Mouse (Mus musculus): ENCODE results near the gene Atp2c2.

Gene Atp2c2

DNA sequence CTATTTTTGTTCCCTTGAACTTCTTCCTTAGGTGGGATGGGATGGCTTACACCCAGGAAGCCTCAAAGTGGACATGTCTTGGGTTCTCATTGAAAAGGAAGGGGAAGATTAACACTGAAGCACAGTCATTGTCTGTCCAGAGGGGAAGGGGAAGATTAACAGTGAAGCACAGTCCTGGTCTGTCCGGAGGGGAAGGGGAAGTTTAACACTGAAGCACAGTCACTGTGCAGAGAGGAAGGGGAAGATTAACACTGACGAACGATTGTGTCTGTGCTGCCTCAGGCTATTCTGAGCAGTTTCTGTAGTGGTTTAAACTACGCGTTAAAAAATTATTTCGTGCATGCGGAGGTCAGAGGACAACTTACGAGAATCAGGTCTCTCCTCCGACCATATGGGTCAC is 7.3 kb downstream of the Atp2c2 start:
- no peak for DNase-seq

DNA sequence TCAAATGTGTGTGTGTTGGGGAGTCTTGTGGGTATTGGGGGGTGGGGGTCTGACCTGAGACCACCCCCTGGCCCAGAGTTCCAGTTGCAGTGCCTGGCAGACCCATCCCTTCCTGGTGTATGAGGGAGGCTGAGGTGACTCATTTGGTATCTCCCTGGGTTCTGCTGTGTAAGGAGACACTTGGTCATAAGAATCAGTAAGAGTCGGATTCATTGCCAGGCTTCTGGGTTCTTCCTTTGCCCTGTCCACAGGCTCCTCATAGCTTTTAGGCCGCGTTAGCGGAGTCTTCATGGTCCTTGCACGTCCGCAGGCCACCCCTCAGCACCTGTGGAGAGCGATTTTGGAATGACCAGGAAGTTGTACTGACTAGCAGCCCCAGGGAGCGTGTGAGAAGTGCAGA is 8.7 kb downstream of the Atp2c2 start:
- no peak for DNase-seq

DNA sequence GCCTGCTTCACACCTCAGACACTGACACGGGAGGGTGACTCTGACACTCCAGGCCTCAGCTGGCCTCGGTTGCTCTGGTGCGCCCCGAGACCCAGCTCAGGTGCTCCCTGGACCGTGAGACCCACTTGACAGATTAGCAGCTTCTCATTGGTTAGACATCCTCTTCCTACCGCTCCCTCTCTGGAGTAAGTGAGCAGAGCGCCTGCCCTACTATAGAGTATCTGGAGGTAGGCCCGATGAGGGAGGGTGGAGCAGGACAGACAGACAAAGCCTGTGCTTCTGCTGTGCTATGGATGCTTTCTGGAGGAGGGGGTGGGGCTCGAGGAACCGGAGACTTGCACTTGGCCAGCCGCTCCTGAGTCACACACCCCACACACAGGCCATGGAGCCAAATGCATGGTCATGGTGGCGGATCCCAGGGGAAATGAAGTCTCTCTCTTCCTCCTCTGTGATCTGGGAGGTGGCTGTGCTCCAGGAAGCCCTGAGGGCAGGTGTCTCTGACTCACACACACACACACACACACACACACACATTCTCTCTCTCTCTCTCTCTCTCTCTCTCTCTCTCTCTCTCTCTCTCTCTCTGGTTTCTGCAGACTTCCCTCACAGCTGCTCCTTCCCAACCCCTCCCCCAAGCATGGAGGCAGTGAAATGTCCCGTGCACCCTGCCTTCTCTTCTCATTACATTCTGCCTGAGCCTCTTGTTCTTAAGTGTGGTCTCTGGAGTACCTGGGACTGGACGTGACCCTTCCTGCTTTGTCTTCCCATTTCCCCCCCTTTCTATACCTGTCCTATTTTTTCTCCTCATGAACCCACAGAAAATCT is 9.3 kb downstream of the Atp2c2 start:
- no peak for DNase-seq

DNA sequence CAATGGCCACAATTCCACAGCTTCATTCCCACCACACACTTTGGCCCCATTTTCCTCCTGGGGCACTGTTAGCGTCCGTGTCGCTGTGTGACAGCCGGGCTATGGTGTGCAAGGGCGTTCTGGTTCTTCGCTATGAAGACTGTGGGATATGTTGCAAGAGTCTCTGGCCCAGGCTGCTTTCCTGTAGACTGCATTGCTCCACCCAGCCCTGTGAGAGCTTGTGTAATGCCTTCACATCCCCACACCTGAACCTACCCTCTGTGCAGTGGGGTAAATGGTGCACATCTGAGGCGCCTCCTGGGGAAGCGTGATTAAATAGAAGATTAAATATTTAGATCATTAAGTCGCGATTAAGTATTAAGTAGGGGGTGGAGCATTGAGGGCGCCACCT is 9.9 kb downstream of the Atp2c2 start:
- DNase-seq: no peak

DNA sequence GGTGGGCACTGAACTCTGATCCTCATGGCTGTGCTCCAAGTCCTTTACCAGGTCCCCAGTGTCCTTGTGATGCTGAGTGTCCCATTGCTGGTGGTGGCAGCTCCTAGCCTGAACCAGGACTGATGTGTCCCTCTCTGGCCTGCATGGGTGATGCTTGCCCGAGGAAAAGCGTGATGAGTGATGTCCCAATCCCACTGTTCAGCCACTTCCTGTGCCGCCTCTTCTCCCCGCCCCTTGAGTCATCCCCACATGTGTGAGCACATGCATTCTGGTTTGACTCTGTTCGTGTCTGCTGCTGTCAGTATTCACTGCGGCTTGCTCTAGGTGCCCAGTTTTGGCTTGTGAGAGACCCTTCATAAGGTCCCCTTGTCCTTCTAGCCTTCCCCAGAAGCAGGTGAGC is 12.4 kb downstream of the Atp2c2 start:
- no peak for DNase-seq

DNA sequence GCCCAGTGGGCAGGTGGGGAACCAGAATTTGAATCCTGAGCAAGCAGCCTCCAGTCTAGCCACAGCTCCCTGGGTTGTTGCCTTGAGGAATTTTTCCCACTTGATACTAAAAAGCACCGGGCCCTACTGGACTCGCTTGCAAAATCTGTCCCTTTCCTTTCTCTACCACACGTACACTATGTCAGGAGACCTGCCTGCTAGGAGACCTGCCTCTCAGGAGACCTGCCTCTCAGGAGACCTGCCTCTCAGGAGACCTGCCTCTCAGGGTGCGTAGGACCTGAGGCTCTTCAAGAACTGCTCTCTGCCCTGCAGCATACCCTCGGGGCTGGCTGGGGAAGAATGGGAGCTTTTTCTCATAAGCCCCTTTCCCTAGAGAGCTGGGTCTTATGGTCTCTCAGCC is 13.6 kb downstream of the Atp2c2 start:
- DNase-seq: no peak

DNA sequence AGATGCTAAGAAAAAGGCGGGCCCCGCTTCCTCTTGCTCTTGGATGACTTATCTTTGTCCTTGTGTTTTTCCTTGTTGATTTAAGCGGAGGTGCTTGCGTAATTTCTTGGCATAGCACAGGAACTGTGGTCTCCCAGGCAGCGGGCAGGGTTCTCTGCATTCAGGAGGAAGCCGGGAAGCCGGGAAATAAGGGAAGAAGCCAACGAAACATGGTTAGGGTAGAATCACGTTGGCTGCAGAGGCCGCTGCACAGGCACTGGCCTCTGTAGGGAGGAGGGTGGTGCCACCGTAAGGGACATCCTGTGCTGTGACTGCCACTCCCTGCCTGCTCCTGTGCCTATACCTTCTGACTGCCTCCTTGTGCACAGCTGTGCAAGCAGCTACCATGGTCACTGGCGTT is 15.4 kb downstream of the Atp2c2 start:
- no peak for DNase-seq

DNA sequence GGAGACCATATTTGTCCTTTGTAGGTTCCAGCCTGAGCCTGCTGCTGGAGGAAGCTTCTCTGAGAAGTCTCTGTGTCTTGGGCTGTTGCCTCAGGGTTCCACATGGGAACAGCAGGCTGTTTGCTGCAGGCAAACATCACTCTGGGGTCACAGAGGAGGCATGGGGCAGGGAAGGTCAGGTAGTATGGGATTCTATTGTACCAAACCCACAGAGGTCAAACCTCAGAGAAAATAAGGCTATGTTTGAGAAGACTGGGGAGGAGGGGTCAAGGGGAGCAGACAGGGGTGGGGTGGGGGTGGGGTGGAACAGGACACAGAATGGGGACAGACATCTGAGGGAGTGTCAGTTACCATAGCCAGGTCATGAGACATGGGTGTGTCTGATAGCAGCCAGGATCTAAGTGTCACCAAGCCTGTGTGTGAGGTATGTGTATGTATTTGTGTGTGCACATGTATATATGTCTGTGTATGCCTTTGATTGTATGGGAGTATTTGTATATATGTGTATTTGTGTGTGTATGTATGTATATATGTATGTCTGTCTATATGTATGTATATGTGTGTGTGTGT is 17.0 kb downstream of the Atp2c2 start:
- DNase-seq: no peak

DNA sequence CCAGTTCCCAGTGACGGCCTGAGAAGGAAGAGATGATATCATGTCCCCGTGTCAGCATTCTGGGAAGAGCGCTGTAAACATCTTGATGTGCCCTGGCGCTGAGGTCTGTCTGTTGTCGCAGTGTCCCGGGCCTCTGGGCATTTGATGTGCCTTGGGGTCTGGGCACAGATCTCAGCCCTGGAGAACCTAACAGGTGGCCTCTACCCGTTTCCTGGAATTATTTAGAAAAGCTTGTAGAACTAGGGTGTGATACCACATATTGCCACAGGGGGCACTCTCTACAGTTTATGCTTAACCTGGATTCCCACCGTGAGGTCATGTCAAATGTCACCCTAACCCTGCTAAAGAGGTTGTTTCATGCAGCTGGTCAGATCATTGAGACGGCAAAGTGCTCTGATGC is 18.0 kb downstream of the Atp2c2 start:
- no peak for DNase-seq

DNA sequence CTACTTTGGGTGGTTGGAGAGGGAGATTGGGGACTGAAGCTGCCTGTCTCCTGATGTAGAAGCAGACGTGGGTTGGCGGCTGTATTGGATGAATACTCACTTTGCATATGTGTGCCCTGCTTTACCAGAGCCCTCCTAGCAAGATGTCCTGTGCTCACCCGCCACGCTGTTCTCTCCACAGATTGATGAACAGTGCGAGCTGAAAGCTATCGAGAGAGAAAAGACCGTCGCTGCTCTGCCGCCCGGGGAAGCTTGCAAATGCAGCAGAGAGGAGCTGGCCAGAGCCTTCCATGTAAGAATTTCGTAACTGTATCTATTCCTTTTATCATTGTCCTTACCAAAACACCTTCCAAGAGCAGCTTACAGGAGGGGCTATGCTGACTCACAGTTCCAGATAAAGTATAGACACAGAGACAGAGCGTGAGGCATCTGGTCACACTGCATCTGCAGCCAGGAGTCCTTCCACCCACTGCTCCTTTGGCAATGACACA is 19.2 kb downstream of the Atp2c2 start:
- peak; percentile 64 for DNase-seq

DNA sequence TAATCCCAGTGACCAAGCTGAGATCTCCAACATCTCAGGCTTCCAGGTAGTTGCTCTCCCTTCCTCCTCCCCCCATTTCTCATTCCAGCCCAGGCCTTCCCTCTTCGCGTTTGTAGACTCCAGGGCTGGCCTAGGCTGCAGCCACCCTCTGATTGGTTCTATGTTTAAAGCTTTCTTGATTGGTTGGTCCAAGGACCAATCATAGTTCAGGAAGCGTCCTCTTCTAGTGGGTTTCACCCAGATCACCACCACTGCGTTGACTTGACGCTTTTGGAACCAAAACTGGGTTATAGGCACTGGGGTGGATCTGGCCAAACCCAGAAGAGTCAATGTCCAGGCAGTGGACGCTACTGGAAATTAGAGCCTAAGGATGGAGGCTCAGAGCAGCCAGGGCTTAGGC is 22.5 kb downstream of the Atp2c2 start:
- DNase-seq: no peak

DNA sequence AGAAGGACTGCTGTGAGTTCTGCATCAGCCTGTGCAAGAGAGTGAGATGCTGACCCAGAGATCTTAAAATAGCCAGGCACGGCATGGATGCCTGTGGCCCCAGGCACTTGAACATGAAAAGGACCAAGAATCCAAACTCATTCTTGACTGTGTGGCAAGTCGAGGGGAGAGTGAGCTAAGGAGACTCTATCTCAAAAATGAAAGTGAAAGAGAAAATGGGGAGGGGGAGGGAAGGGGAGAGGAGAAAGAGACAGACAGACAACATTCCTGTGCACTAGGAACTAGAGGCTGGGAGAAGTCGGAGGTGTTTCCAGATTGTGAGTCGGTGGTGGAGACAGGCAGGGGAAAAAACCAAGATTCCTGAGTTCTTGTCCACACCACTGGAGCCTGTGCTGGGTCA is 23.9 kb downstream of the Atp2c2 start:
- no peak for DNase-seq

DNA sequence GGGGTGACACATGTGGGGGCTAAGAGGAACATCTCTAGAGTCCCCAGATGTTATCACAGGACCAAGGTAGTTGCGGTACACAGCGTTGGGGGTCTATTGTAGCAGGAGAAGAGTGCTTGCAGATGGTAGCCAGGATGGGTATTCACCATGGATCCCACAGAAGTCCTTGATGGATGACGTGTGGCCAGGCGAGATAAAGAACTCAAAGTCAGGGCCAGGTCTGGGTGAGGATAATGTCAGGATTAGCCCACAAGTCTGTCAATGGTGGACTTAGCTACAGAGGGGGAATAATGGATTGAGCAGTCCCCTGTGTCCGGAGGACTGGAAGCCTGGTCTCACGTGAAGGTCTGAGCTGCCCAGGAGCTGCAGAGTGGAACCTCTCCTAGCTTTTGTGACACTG is 24.8 kb downstream of the Atp2c2 start:
- DNase-seq: no peak

DNA sequence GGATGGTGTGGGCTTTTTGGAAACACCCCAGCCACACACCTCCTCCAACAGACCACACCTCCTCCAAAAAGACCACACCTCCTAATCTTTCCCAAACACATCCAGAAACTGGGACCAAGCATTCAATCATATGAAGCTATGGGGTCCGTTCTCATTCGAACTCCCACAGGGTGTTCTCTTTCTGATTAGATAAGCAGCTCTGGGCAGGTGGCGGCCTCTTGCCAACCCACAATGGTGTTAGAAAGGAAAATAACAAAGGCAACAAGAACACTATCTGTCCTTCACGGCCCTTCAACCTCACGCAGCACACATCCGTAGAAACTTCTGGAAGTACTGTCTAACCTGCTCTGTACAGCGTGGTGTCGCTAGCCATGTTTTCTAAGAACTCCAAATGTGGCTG is 27.3 kb downstream of the Atp2c2 start:
- DNase-seq: no peak

DNA sequence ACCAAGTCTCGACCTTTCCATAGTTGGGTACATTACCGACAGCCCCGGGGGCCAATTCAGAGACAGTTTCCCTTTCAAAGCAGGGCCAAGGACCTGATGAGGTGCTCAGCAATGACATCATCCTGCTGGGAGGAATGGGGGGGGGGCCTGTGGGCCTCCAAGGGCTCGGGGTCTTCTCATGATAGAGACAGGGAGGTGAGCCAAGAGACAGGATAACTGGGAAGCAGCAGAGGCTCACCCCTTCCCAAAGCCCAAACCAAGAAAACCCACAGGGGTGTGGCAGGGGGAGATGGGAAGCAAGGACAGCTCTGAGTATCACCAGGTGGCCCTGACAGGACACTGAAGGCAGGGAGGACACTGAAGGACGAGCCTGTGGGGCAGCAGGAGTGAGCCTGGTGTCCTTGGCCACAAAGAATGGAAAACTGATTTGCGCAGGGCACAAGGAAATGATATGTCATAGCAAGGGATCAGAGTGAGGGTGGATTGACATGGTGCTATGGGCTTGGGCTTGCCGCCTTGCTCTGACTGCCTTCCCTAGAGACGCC is 28.6 kb downstream of the Atp2c2 start:
- no peak for DNase-seq

DNA sequence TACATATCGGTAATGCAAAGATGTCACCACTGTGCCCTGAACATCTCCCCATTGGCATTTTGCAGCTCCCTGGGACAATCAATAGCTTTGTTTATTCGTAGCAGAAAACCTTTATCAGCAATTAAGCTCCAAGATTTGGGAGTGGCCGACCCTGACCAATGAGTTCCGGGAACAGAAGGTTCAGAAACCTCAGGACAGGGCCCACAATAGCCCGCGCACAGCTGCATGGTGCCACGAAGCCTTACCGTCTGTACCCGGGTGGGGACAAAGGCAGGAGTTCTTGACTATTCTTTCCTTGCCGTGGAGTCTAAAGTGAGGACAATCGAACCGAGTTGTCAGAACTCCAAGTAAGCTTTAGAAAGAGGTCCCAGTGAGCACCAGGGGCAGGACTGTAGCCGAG is 32.3 kb downstream of the Atp2c2 start:
- DNase-seq: no peak

DNA sequence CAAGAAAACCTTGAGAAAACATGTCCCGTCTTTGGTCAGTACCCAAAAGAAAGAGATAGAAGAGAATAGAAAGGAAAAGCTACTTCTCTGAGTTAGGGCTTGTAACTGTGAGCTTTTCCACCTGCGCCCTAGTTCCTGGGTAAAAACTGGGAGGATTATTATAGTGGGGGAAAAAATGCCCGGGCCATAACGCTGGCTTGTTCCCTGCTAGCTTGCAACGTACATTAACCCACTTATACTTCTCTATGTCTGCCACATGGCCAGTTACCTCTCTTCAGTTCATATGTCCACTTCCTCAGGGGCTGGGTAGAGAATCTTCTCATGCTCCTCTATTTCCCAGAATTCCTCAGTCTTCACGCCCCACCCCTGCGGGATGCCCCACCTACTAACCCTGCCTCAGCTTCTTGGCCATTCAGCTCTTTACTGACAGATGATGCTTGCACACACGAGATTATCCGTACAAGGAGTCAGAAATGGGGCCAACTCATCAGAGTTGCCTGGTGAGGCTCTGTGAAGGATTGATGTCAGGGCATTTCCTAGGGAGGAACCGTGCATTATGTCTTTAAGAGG is 36.6 kb downstream of the Atp2c2 start:
- no peak for DNase-seq

DNA sequence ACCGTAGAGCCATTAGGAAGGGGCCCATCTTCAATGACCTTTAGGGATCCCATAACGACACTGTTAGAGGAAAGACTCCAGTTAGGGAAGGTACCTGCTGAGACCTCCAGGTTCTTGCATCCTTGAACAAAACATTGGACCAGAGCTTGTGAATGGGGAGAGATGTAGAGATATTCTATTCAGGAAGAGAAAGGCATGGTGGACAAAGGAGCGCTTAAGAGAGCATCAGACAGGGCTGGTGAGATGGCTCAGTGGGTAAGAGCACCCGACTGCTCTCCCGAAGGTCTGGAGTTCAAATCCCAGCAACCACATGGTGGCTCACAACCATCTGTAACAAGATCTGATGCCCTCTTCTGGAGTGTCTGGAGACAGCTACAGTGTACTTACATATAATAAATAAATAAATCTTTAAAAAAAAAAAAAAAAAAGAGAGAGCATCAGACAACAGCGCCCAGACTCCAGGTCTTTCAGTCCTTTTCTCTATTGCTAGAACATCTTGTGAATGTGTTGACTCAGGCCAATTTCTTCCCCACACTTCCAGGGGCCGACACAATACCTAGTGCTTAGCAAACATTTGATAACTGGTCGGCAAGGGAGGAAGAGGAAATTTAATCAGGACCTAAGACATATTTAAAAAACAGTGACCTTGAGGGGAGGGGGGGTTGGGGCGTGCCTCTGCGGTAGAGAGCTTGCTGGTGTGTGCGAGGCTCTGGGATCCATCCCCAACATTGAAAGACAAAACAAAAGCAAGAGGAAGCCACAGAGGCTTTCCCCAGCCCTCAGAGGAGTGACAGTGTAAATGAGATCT is 37.5 kb downstream of the Atp2c2 start:
- DNase-seq: no peak

DNA sequence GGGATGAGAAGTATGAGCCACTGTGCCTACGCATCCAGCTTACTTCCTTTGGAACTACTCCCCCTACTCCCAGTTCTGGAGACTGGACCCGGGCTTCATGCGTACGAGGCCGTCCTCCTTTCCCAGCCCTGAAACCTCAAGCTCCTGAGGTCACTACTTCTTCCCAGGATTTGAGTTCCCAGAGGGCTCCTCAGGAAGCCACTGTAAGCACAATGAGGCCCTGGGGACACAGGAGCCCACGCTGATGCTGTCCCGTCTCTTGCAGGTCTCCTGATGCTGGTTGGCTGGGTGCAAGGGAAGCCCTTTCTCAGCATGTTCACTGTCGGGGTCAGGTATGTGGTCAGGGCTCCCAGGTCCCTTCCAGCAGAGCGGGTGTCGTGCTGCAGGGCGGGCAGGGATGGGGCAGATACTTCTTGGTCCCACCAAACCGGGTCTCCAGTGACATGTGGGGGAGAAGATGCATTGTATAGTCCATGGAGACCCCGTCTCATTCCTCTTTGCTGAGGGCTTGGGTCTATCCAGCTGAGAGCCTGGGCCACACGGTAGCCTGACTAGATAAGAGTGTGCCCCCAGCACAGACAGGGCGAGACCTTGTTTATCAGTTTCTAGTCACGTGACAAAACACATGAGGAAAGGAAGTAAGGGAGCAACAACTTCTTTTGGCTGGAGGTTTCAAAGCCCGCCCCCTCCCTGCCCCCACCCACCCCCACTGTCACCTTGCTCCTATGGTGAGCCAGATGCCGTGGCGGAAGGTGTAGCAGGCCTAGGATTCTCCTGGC is 38.5 kb downstream of the Atp2c2 start:
- no peak for DNase-seq

DNA sequence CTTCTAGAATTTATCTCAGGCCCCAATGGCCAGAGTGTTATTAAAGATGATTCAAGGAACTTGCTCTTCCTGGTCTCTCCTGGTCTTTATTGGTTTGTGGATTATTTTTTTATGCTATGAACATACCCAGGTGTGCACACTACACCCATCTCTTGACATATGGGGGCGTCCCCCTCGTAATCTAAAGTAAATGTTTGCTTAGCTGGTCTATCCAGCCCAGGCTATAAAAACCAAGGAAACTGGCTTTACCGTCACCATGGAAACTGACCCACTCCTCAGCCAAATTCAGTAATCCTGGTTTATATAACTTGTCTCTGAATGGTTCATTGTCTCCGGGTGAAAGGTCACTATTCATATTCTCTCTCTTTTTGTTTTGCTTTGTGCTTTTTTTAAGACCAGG is 40.8 kb downstream of the Atp2c2 start:
- no peak for DNase-seq

DNA sequence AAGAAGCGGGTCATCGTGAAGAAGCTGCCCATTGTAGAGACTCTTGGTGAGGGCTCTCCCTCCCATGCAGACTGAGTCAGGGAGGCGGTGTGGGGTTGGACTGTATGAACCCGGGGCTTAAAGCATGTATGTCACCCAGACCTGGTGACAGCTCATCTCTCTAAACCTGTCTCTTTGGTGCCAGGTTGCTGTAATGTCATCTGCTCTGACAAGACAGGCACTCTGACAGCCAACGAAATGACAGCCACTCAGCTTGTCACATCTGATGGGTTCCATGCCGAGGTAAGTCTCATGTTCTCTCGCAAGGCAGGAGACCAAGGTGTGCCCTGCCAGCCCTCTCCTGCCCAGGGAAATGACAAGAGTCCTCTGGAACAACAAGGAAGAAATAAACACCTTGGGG is 42.6 kb downstream of the Atp2c2 start:
- DNase-seq: no peak

DNA sequence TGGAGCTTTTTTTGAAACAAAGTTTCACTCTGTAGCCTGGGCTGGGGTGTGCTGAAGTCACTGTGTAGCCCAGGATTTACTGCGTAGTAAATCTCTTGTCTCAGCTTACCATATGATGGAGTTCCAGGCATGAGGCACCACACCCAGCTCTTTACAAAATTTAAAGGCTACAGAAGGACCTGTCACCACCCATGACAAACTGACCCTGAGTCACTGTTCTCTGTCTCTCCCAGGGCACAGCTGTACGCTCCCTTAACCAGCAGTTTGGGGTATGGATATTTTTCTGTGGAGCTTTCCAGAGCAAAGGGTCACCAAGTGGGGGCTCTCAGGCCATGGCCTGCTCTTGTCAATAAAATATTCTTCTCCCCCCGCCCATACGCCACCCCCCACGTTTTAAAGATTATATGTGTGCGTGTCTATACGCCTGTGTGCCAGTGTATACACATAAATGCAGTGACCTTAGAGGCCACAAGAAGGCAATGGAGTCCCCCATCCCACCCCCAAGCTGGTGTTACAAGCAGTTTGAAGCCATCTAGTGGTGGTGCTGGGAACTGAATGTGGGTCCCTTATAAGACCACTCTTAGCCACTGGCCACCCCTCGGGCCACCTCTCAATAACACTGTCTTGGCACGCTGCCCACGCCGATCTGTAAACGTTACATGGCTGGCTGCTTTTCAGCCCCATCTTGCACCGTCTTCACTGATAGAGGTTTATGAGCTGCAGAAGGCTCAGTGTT is 43.6 kb downstream of the Atp2c2 start:
- peak; percentile 18 for DNase-seq
